In the genomic region with DNA sequence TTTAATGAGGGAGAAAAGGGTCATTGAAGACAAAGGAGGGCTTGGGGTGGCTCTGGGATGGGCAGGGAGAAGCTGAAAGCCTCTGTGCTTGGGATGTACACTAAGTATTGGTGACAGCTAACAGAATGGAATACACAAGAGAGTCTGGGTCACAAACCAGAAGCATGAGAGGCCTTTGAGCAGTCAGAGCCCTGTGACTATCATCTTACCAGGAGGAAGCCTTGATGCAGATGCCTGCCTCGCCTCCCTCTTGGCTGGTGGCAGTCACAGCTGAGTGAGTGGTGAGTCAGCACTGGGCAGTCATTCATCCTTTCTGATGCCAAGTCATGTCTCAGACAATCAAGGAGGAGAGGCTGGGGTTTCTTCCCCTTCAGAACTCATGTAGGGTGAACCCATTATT, we compare ENCODE assay signal across 13 mouse cellular contexts. TPM values are rescaled to one million over a fixed set of nuclear protein-coding genes. Genes with fewer than 3 reads are reported as not detected.
DNase-seq lines count a peak whose midpoint lies in the region.
"Had no signal": no experiment of that assay in that cellular context is flagged by ENCODE, and none has a peak within 500 bp of the region (broad histone marks: within the 10 kb centered on the region; RNA-seq: fewer than 3 reads in every experiment).

No protein-coding gene starts in this region.

- DNase-seq in cerebellum, postnatal 10 days: peak; percentile 20 to 31
- DNase-seq in cerebellum, adult 9-10 months: no peak
- peak; percentile 9 for DNase-seq in layer of hippocampus, adult 8-10 months (ENCODE audit: low spot score in 2 of 2)
- no peak for DNase-seq in layer of hippocampus, adult 9-10 months (ENCODE audit: low spot score)
- peak; percentile 28 for DNase-seq in adrenal gland, adult 8-10 months
- DNase-seq in retina, postnatal 1 day: peak; percentile 75
- no peak for DNase-seq in thymus, postnatal 10 days (ENCODE audit: low spot score in 2 of 2)
- DNase-seq in embryo, embryonic 10 days (ENCODE audit: low spot score): no peak
- DNase-seq: lung, adult 2 months; thymus, postnatal 25 days had no signal

RNA-seq across cellular contexts. Expression of a gene that starts 33.9 kb away (rescaled TPM):
- total RNA-seq in layer of hippocampus, adult 8-10 months (2022): 1 to 10 TPM in 1 of 4 experiments, not detected in 3; 1.6 TPM
- not detected for total RNA-seq in adrenal gland, adult 8-10 months (2022)
- total RNA-seq: adrenal gland, adult 18-20 months; granulocyte monocyte progenitor cell, adult 5-6 weeks; left cerebral cortex, postnatal 10 days had no signal

Comparison
In these comparisons a context has a peak if more than half of its experiments do, and no peak if none do; other contexts are left out.
1. DNase-seq: peak in cerebellum, postnatal 10 days (2 of 2), layer of hippocampus, adult 8-10 months (2 of 2), adrenal gland, adult 8-10 months (single experiment) and retina, postnatal 1 day (single experiment); none in cerebellum, adult 9-10 months (single experiment), layer of hippocampus, adult 9-10 months (single experiment), thymus, postnatal 10 days (0 of 2) and embryo, embryonic 10 days (single experiment).